Mouse (Mus musculus) v-Abl transformed pro-B cells (cell line): ENCODE measurements around the gene Sfxn2.
"Not testable (repeated sequence)": the region's sequence is repeated elsewhere in the genome, so short reads cannot be mapped to it uniquely, and the experiment has no call there.

Experiments
- in situ Hi-C, 2 experiments: fragments of 400-800 bp; cut with MboI; formaldehyde crosslinking; loops; one replicate each; pipeline ENCODE4 v1.15.1; 2025; ENCODE audit not compliant: unreplicated experiment in 2 of 2

Gene Sfxn2

GRCm38 (mm10) chr19:46538213-46538612 lies 35.0 kb upstream of the Sfxn2 start:
- in situ Hi-C loops: no loop called here

GRCm38 (mm10) chr19:46542750-46543149 lies 30.4 kb upstream of the Sfxn2 start:
- in situ Hi-C loops: no loop called here

DNA sequence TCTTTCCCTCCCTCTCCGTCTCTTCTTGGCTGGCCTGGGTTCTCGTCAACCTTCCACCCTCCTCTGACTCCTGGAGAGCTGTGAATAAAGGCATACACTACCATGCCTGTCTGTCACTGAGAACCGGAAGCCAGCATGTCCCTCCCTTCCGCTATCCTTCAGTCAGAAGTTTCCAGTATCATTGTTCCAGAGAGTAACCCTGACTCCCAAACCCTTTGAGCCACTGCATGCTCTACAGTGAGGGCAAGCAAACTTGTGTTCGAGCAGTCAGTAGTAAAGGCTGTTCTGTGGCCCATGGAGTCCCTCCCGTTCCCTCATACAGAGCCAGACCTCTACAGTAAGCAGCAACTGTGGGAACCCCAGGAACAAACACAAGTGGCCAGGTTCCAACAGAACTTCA lies 25.6 kb upstream of the Sfxn2 start:
- in situ Hi-C loops: no loop called here

- in situ Hi-C loops: no loop called here
Observed at GRCm38 (mm10) chr19:46548110-46548509, 25.1 kb upstream of the Sfxn2 start.

DNA sequence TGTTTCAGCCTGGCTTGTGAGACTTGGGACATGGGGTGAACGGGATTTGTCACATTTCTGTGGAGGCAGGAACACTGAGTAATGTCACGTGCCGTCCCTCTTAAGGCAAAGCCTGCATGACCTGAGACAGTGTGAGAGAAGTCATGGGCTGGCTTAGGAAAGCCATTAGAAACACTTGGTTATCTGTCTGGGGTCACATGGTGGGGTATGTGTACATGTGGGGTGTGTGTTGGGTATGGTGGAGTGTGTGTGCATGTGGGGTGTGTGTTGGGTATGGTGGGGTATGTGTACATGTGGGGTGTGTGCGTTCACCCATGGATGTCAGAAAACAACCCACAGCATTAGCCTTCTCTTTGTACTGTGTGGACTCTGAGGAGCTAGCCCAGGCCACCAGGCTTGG lies 22.8 kb upstream of the Sfxn2 start:
- in situ Hi-C loops: no loop called here

GRCm38 (mm10) chr19:46552496-46552895 lies 20.7 kb upstream of the Sfxn2 start:
- in situ Hi-C loops: no loop called here

GRCm38 (mm10) chr19:46553541-46553955 lies 19.6 kb upstream of the Sfxn2 start:
- in situ Hi-C loops: no loop called here

DNA sequence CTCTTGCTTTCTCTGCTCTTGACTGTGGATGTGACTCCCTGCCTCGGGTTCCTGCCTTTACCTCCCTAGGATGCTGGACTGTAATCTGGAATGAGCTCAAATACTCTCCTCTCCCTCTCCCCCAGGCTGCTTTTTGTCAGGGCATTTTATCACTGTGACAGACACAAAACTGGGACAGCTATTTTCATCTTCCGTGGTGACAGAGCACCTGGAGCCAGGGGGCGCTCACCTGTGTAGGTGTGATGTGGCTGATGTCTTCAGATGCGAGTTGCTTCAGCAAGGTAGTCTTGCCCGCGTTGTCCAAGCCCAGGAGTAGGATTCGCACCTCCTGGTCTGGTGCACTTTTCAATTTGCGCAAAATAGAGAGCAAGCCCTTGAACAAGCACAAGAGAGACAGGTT lies 15.2 kb upstream of the Sfxn2 start:
- in situ Hi-C loops: no loop called here

DNA sequence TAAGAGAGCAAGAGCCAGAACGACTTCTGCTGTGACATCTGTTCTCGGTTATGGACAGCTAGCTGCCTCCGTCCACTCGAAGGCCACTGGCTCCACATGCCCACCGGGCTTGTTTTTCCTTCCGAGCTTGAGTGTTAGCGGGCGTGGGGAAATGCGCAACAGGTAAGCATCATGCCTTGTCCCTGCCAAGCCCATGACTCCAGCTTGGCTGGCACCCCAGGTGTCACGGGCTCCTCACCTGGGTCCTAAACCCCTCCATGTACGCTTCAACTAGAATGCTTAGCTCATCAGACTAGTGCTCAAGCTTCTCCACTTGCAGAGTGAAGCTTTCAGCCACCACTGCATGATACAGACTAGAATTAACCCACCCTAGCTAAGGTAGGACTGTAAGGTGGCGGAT lies 14.5 kb upstream of the Sfxn2 start:
- in situ Hi-C loops: no loop called here

DNA sequence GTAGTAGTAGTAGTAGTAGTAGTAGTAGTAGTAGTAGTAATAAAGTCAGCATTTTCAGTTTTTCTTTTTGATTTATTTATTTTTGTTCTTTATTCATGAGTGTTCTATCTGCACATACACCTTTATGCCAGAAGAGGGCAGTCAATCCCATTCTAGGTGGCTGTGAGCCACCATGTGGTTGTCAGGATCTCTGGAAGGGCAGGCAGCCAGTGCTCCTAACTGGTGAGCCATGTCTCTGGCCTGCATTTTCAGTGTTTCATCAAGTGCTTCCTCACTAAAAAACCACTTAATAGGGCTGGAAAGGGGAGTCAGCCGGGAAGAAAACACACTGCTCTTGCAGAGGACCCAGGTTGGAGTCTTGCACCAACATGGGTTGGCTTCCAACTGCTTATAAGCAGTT lies 11.0 kb upstream of the Sfxn2 start:
- in situ Hi-C loops: no loop called here

DNA sequence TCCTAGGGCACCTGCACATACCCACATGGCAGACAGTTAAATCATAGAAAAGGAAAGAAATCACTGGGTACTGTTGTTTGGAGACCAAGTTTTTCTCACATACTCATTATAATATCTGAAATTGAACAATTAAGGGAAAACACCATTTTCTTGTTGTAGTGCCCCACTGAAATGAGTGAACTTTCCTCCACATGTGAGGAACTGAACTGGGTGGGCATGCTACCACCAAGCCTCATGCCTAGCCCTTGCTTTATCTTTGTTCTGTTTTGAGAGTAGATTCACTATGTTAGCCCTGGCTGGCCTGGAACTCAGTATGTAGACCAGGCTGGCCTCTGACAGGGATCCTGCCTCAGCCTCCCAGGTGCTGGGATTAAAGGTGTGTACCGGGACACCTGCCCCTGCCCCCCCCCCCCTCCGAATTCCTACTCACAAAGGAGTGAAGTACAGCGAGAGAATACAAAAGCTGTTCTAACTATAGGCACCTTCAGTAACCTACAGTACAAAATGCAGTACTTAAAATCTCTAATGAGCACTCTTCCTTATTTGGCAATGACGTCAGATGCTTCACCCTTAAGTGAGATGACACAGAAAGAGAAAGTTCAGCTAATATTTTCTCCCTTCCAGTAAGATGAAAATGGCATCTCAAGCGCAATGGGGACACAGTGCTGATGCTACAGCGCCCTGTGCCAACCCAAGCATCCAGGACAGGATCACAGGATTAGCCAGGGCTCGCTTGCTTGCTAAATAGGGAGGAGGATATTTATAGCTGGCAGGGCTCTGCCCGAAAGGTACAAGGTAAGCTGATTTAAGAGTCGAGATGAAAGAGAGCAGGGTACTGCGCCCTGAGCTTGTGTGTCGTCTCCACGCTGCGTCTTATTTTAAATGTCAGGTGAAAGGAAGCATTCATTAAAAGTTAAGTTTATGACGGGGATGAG lies 10.3 kb upstream of the Sfxn2 start:
- in situ Hi-C loops: no loop called here

GRCm38 (mm10) chr19:46563603-46564002 lies 9.6 kb upstream of the Sfxn2 start:
- in situ Hi-C loops: no loop called here

DNA sequence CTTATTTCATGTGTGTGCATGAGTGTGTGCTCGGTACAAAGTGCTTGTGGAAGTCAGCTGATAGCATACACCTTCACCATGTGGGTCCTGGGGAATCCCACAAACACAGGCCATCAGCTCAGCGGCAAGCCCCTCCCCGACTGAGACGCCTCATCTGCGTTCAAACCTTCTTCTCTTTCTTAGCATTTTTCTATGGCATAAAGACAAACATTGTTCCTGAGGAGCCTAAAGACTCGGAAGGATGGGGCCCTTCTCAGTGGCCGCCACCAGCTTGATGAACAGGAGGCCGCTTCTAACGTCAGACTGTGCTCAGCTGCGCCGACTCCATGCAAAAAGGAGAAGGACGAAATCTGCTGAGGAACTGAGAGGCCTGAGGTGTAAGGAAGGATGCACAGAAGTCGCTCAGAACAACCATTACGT lies 9.1 kb upstream of the Sfxn2 start:
- in situ Hi-C loops: no loop called here

DNA sequence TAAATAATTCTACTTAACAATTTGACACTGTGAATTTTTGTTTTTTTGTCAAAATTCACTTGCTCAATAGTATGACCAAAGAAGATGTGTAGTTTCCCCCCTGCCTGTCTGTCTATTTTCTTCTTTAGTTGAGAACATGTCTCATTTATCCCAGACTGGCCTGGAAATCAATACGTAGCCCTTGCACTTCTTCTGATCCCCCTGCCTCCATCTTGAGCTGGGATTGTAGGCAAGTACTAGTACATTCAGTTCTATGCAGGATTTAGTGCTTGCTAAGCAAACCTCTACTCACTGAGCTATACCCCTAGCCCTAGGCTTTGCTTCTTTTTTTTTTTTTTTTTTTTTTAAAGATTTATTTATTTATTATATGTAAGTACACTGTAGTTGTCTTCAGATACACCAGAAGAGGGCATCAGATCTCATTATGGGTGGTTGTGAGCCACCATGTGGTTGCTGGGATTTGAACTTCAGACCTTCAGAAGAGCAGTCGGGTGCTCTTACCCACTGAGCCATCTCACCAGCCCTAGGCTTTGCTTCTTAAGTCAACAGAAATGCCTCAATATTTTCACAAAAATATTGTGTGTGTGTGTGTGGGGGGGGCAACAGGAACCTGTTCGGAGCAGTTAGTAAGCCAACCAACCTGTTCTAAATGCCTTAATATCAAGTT lies 1.8 kb upstream of the Sfxn2 start:
- in situ Hi-C loops: not testable (repeated sequence)

- in situ Hi-C loops: no loop called here
Observed at GRCm38 (mm10) chr19:46571878-46572244, 1.3 kb upstream of the Sfxn2 start.

DNA sequence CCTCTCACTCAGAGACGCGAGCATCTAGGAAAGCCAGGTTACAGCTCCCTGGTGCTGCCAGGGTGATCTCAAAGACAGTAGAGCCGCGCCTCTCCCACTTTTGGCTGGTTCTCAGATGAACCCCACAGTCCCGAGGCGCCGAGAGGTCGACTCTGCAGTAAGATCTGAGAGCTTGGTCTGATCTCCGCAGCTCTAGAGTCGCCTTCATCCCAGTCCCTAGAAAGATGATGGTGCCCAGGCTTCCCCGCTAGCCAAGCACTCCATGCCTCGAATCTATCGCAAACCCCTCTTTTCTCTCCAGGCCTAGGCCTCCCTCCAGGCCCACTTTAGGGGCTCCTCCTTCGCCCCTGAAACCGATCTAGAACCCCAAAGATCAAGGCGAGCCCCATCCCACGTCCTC lies 617 bp upstream of the Sfxn2 start:
- in situ Hi-C loops: no loop called here

GRCm38 (mm10) chr19:46573990-46574389 lies 825 bp downstream of the Sfxn2 start:
- in situ Hi-C loops: no loop called here

GRCm38 (mm10) chr19:46575196-46575595 lies 2.0 kb downstream of the Sfxn2 start:
- in situ Hi-C loops: no loop called here

GRCm38 (mm10) chr19:46587823-46588508 lies 14.8 kb downstream of the Sfxn2 start:
- in situ Hi-C loops: loop anchor here (5.0 to 10.0 kb wide), 3 partner anchors 149 to 287 kb away; no protein-coding TSS in a partner anchor

- in situ Hi-C loops: no loop called here
Observed at GRCm38 (mm10) chr19:46591575-46591974, 18.4 kb downstream of the Sfxn2 start.

DNA sequence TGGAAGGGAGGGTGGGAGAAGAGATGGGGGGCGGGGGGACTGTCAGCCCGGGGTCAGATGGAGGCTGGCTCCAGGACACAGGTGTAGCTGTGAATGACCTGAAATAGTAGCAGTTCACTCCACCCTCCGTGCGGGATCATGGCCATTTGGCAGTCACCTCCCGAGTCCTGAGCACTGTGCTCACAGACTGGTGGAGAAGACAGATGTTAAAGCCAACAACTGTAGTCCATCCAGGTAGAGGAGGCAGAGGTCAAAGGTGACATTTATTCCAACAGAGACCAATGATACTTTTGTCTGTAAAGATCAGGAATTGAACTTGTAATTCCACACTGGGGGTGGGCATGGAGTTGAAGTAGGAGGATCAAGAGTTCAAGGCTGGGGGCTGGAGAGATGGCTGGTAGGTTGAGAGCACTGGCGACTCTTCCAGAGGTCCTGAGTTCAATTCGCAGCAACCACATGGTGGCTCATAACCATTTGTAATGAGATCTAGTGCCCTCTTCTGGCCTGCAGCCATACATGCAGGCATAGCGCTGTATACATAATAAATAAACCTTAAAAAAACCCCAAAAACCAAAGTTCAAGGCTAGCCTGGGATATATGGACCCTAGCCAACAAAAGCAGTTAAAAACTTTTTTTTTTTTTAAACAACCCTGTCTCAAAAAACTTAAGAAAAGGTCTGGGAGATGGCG lies 19.7 kb downstream of the Sfxn2 start:
- in situ Hi-C loops: no loop called here
